Mouse (Mus musculus): Measurements from ENCODE around the gene Pcsk7. TPM values are rescaled to one million over a fixed set of nuclear protein-coding genes. Genes with fewer than 3 reads are reported as not detected.

Gene Pcsk7
- polyA plus RNA-seq, 1 experiment from 2014 or later: 17.4 TPM

- ATAC-seq (ENCODE audit: low FRiP score, low TSS enrichment) (no peak), DNase-seq (no peak)
- H3K4me2 ChIP-seq (ENCODE audit: low read length): no peak overlapping the region
- H3K9ac ChIP-seq (replicated peaks; ENCODE audit: low read length): no peak overlapping the region
- no peak overlapping the region for H3K4me3 ChIP-seq (replicated peaks; ENCODE audit: low read depth, low read length)
- H3K27me3 ChIP-seq (ENCODE audit: control insufficient read depth, insufficient read depth, low read length): no peaks in the 10 kb centered on the region
- no peaks in the 10 kb centered on the region for H3K9me3 ChIP-seq (ENCODE audit: control insufficient read depth, low read length)
- 84% methylated on average over 11 of the region's 11 CpGs for WGBS
- peaks cover 49% of the 10 kb centered on the region for H3K36me3 ChIP-seq (ENCODE audit: control insufficient read depth, insufficient read depth, low read length)
- H3K4me1 ChIP-seq (ENCODE audit: control insufficient read depth, insufficient read depth, low read length): no peaks in the 10 kb centered on the region
- H3K27ac ChIP-seq (replicated peaks; ENCODE audit: low read depth, low read length): no peak overlapping the region
These were observed 26.5 kb downstream of the Pcsk7 start for GRCm38 (mm10) chr9:45932571-45933415.

GRCm38 (mm10) chr9:45935628-45936210, 29.4 kb downstream of the Pcsk7 start, which contains the start of gene Tagln:
Tagln (minus strand) TSS chr9:45936058.
- Histone ChIP-seq H3K27me3 (ENCODE audit: control insufficient read depth, insufficient read depth, low read length) (no peaks in the 10 kb centered on the region), H3K9me3 (ENCODE audit: control insufficient read depth, low read length) (no peaks in the 10 kb centered on the region), H3K27ac (replicated peaks; ENCODE audit: low read depth, low read length) (no peak within 1 kb of the TSS), H3K4me1 (ENCODE audit: control insufficient read depth, insufficient read depth, low read length) (no peaks in the 10 kb centered on the region), H3K9ac (replicated peaks; ENCODE audit: low read length) (no peak within 1 kb of the TSS), H3K36me3 (ENCODE audit: control insufficient read depth, insufficient read depth, low read length) (peaks cover 42% of the 10 kb centered on the region), H3K4me3 (replicated peaks; ENCODE audit: low read depth, low read length) (no peak within 1 kb of the TSS), H3K4me2 (ENCODE audit: low read length) (peak within 1 kb of the TSS; percentile 35; the same call in 1 of the 2 replicates)
- no peak for ATAC-seq (ENCODE audit: low FRiP score, low TSS enrichment)
- WGBS: 9% methylated on average over 21 of the region's 21 CpGs
- DNase-seq: no peak

GRCm38 (mm10) chr9:45936883-45937282, 30.6 kb downstream of the Pcsk7 start:
- DNase-seq (peak; percentile 77), ATAC-seq (ENCODE audit: low FRiP score, low TSS enrichment) (no peak; the same call in 1 of the 2 replicates)
- WGBS: 24% methylated on average over 3 of the region's 3 CpGs
- H3K9me3 ChIP-seq (ENCODE audit: control insufficient read depth, low read length): no peaks in the 10 kb centered on the region
- no peak overlapping the region for H3K4me2 ChIP-seq (ENCODE audit: low read length)
- H3K27ac ChIP-seq (replicated peaks; ENCODE audit: low read depth, low read length): no peak overlapping the region
- H3K27me3 ChIP-seq (ENCODE audit: control insufficient read depth, insufficient read depth, low read length): no peaks in the 10 kb centered on the region
- H3K4me1 ChIP-seq (ENCODE audit: control insufficient read depth, insufficient read depth, low read length): no peaks in the 10 kb centered on the region
- H3K4me3 ChIP-seq (replicated peaks; ENCODE audit: low read depth, low read length): no peak overlapping the region
- H3K36me3 ChIP-seq (ENCODE audit: control insufficient read depth, insufficient read depth, low read length): peaks cover 43% of the 10 kb centered on the region
- no peak overlapping the region for H3K9ac ChIP-seq (replicated peaks; ENCODE audit: low read length)

- ATAC-seq (ENCODE audit: low FRiP score, low TSS enrichment): no peak
These were observed 31.8 kb downstream of the Pcsk7 start for GRCm38 (mm10) chr9:45938088-45938487.

GRCm38 (mm10) chr9:45938952-45939637, 32.8 kb downstream of the Pcsk7 start:
- 91% methylated on average over 15 of the region's 15 CpGs for WGBS
- ATAC-seq (ENCODE audit: low FRiP score, low TSS enrichment): no peak
- no peak for DNase-seq
- no peaks in the 10 kb centered on the region for H3K9me3 ChIP-seq (ENCODE audit: control insufficient read depth, low read length)
- no peak overlapping the region for H3K27ac ChIP-seq (replicated peaks; ENCODE audit: low read depth, low read length)
- no peaks in the 10 kb centered on the region for H3K27me3 ChIP-seq (ENCODE audit: control insufficient read depth, insufficient read depth, low read length)
- peaks cover 54% of the 10 kb centered on the region for H3K36me3 ChIP-seq (ENCODE audit: control insufficient read depth, insufficient read depth, low read length)
- H3K4me2 ChIP-seq (ENCODE audit: low read length): no peak overlapping the region
- H3K4me3 ChIP-seq (replicated peaks; ENCODE audit: low read depth, low read length): no peak overlapping the region
- no peaks in the 10 kb centered on the region for H3K4me1 ChIP-seq (ENCODE audit: control insufficient read depth, insufficient read depth, low read length)
- H3K9ac ChIP-seq (replicated peaks; ENCODE audit: low read length): no peak overlapping the region

More at GRCm38 (mm10) chr9:45938088-45938487, 31.8 kb downstream of the Pcsk7 start:
- Histone ChIP-seq H3K9ac (replicated peaks; ENCODE audit: low read length) (no peak overlapping the region), H3K4me3 (replicated peaks; ENCODE audit: low read depth, low read length) (no peak overlapping the region), H3K4me1 (ENCODE audit: control insufficient read depth, insufficient read depth, low read length) (no peaks in the 10 kb centered on the region), H3K36me3 (ENCODE audit: control insufficient read depth, insufficient read depth, low read length) (peaks cover 44% of the 10 kb centered on the region), H3K4me2 (ENCODE audit: low read length) (no peak overlapping the region), H3K27me3 (ENCODE audit: control insufficient read depth, insufficient read depth, low read length) (no peaks in the 10 kb centered on the region), H3K9me3 (ENCODE audit: control insufficient read depth, low read length) (no peaks in the 10 kb centered on the region), H3K27ac (replicated peaks; ENCODE audit: low read depth, low read length) (no peak overlapping the region)
- DNase-seq: no peak
- WGBS: 94% methylated on average over 8 of the region's 8 CpGs

- Histone ChIP-seq H3K9ac (replicated peaks; ENCODE audit: low read length) (no peak overlapping the region), H3K4me2 (ENCODE audit: low read length) (no peak overlapping the region), H3K27me3 (ENCODE audit: control insufficient read depth, insufficient read depth, low read length) (no peaks in the 10 kb centered on the region), H3K36me3 (ENCODE audit: control insufficient read depth, insufficient read depth, low read length) (peaks cover 61% of the 10 kb centered on the region), H3K4me1 (ENCODE audit: control insufficient read depth, insufficient read depth, low read length) (no peaks in the 10 kb centered on the region), H3K9me3 (ENCODE audit: control insufficient read depth, low read length) (no peaks in the 10 kb centered on the region), H3K4me3 (replicated peaks; ENCODE audit: low read depth, low read length) (no peak overlapping the region), H3K27ac (replicated peaks; ENCODE audit: low read depth, low read length) (no peak overlapping the region)
- no peak for ATAC-seq (ENCODE audit: low FRiP score, low TSS enrichment)
- 94% methylated on average over 6 of the region's 6 CpGs for WGBS
- no peak for DNase-seq
These were observed 33.5 kb downstream of the Pcsk7 start for GRCm38 (mm10) chr9:45939794-45940193.

- Histone ChIP-seq H3K9ac (replicated peaks; ENCODE audit: low read length) (no peak overlapping the region), H3K4me2 (ENCODE audit: low read length) (no peak overlapping the region), H3K27ac (replicated peaks; ENCODE audit: low read depth, low read length) (no peak overlapping the region), H3K27me3 (ENCODE audit: control insufficient read depth, insufficient read depth, low read length) (no peaks in the 10 kb centered on the region), H3K36me3 (ENCODE audit: control insufficient read depth, insufficient read depth, low read length) (peaks cover 71% of the 10 kb centered on the region), H3K4me1 (ENCODE audit: control insufficient read depth, insufficient read depth, low read length) (no peaks in the 10 kb centered on the region), H3K4me3 (replicated peaks; ENCODE audit: low read depth, low read length) (no peak overlapping the region), H3K9me3 (ENCODE audit: control insufficient read depth, low read length) (no peaks in the 10 kb centered on the region)
- WGBS: 69% methylated on average over 18 of the region's 18 CpGs
- ATAC-seq (ENCODE audit: low FRiP score, low TSS enrichment): no peak
- no peak for DNase-seq
These were observed 35.1 kb downstream of the Pcsk7 start for GRCm38 (mm10) chr9:45941329-45941888.

GRCm38 (mm10) chr9:45942464-45942863, 36.2 kb downstream of the Pcsk7 start:
- WGBS: 93% methylated on average over 16 of the region's 16 CpGs
- no peak overlapping the region for H3K4me3 ChIP-seq (replicated peaks; ENCODE audit: low read depth, low read length)

More at GRCm38 (mm10) chr9:45942464-45942863, 36.2 kb downstream of the Pcsk7 start:
- no peak for ATAC-seq (ENCODE audit: low FRiP score, low TSS enrichment)
- Histone ChIP-seq H3K9me3 (ENCODE audit: control insufficient read depth, low read length) (no peaks in the 10 kb centered on the region), H3K36me3 (ENCODE audit: control insufficient read depth, insufficient read depth, low read length) (peaks cover 79% of the 10 kb centered on the region), H3K27ac (replicated peaks; ENCODE audit: low read depth, low read length) (no peak overlapping the region), H3K27me3 (ENCODE audit: control insufficient read depth, insufficient read depth, low read length) (no peaks in the 10 kb centered on the region), H3K4me2 (ENCODE audit: low read length) (no peak overlapping the region), H3K4me1 (ENCODE audit: control insufficient read depth, insufficient read depth, low read length) (no peaks in the 10 kb centered on the region), H3K9ac (replicated peaks; ENCODE audit: low read length) (no peak overlapping the region)
- no peak for DNase-seq

All from midbrain, embryonic 14.5 days (tissue).